Mouse (Mus musculus) right cerebral cortex, adult 18-20 months (tissue): ENCODE results near the gene Hivep3.

Experiments
- DNase-seq: peaks from one replicate; pipeline ENCODE4 v3.0.0; 2022; ENCODE audit warnings: mixed read lengths

Gene Hivep3

DNA sequence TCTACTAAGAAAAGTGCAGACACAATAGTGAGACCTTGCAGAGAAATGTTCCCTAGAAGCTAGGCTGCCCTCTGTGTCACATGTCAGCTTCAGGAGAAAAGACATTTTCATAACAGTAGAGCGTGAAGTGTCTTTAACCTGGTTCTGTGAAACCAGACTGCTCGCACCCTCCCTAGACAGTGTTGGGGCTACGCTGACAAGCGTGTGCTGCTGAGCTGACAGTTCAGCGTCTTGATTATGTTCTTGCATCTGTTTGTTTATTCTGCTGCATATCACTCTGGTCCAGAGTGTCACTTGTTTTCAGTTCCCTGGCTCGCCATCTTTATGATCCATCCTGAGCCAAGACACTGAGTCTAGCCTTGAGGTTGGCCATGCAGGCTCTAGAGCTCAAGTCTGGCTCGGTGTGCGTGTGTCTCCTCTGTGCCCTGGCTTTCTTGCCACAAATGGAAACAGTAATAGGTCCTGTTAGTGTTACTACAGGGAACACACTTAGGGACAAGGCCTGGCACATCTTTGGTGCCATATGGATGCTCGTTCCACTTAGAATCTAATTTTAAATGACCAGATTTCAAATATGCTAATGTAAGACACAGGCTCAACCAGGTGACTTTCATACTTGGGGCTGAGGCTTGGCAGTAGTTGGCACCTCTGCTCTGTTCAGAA is 28.0 kb downstream of the Hivep3 start:
- DNase-seq = peak; percentile 53

DNA sequence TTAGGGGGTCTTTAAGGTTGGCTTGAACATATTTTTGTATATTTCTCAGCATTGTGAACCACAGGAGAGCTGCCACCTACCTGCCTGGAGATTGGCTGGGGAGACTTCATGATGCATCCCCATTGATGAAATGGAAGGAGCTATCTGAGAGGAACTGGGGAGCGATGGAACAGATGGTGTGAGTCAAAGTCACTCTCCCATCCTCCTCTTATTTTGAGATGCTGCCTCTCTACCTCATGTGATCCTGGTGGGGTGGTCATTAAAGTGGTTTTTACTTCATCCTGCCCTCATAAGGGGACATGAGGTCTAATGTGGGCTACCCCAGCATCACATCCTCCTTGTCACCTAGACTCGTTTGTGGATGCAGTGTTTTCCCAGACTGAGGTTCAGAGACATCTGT is 28.6 kb downstream of the Hivep3 start:
- DNase-seq = no peak

DNA sequence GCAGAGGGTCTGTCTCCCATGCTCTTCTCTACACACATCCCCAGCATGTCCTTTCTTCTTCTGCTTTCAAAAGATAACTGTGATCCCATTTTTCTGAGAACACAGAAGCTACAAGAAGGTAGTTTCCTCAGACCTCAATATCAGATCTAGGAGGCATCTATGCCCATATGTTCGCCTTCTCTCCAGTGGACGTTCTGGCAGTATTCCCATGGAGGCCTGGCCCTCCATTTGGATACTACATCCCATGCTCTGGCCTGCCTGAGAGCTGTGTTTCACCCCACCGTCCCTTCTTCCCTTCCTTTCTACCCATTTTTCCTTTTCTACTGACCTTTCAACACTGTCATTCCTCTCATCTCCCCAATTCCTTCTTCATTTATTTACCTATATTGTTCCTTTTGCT is 34.5 kb downstream of the Hivep3 start:
- DNase-seq = no peak

DNA sequence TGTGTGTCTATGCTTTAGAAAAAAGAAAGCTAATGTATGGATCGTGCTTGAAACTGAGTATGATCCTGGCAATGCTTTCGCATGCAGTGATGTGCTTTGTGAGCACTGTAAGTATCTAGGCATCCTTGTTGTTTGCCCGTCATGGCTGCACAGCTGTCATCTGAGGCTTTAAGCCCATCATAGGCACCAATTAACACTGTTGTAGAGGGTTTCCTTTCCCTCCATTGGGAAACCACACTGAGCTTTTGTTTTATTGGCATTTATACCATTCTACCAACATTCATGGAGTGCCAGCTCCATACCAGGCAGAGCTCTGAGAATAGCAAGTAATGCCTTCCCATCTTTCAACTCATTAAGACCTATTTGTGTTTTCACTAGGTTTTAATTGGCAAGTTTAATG is 42.3 kb downstream of the Hivep3 start:
- DNase-seq = no peak

DNA sequence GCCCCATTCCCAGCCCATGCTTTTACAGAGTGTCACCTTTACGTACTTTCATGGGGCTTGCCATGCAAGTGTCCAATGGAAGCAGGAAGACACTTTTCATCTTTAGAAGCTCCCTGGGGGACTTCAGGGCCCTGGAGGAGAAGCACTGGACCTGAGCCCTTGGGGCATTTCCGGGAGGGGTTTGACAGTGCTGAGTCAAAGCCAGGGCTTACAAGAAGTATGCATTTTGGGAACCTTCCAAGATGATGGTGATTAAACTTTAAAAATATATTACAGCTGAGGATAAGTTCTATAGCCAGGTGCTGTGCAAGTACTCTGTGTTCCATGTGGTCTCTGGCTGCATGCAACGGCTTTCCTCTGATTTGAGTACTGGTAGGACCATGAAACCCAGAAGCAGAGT is 43.6 kb downstream of the Hivep3 start:
- no peak for DNase-seq

DNA sequence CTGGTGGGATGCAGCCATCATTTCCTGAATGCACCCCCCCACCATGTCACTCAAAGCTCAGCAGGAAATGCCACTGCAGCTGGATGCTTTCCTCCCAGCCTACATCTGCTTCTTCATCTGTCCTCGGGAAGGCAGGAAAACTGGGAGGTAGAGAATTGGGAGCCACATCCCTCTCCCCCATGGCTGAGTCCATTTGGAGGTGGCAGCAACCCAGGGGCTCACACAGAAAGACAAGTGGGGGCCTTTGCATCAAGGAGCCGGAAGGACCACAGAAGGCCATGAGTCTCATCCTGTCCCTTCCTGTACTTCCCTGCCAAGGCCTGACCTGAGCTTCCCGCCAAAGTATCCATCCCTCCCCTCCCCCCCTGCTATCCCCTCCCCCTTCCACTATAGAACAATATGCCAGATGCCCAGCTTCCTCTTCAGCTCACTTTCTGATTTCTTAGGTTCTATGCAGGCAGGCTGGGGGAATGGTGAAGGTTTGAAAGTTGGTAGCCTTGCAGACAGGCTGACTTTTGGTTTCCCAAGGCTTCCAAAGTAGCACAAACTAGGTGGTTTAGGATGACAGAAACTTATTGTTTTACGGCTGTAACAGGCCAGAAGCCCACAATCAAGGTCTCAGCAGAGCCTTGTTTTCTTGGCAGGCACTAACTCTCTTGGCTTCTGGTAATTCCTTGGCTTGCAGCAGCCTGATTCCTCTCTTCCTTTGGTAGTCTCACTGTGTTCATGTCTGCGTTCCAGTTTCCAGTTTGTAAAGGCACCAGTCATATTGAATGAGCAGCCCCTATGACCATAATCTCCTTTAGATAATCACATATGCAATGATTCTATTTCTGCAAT is 46.2 kb downstream of the Hivep3 start:
- no peak for DNase-seq

DNA sequence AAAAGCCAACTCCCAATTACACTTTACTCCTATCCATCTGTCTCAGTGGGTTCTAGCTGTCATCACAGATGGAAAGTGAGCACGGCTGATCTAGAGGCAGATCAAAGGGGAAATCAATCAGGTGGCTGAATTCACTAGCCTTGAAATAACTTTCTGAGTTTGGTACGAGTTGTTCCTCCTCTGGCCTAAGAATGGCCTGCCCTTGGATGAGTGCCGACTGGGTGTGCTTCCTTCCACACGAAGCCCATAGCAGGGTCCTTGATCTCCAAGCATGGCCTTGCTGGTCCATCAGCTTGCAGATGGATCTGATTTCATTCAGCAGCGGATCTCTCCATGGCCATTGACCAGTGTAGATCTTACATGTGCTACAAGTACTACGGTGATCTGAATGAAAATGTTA is 47.3 kb downstream of the Hivep3 start:
- DNase-seq = no peak

DNA sequence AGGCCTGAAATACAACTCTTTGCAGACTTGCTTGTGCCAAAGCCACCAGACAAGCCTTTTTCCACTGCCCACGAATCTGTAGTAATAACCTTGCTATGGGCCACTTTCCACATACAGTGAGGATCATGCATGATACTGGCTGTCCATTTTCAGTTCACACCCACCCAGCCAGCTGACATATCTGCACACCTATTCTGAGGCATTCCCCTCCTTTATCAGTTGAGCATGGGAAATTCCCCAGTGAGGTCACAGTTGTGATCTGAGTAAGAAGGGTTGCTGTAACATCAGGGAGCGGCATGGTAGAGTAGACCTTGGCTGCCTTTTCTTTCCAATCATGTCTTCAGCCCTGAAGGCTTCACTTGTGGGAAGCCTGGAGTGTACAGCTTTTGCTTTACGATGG is 51.4 kb downstream of the Hivep3 start:
- no peak for DNase-seq

DNA sequence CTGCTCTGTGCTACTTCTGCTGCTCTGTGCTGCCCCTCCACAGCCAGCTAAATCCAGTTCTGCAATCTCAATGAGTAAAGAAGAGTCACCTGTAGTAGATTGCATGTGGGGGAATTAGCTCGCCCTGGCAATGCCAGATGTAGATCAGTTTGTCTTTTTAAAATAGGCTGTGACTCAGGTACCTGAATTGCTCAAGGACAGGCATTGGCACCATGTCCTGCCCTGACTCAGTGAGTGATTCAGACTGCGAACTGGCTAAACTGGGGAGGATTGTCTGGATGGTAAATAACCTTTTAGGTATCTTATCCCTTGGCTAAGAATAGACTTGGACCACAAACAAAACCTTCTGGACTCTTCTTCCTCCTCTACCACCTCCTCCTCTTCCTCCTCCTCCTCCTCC is 52.7 kb downstream of the Hivep3 start:
- DNase-seq = peak; percentile 19

DNA sequence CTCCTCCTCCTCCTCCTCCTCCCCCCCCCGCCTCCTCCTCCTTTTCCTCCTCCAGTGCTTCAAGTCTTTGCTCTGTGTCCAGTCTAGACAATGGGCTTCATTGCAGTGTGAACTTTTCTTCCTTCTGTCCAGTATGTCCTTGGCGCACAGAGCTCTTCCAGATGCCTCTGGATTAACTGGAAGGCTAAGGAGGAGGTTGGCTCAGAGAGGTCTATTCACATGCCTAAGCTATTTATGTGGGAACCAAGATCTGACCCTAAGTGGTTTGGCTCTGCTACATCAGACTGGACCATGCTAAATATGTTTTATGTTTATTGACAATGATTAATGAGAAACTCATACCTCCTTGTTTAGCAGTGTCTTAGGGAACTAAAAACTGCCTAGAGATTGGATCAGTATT is 53.1 kb downstream of the Hivep3 start:
- no peak for DNase-seq

DNA sequence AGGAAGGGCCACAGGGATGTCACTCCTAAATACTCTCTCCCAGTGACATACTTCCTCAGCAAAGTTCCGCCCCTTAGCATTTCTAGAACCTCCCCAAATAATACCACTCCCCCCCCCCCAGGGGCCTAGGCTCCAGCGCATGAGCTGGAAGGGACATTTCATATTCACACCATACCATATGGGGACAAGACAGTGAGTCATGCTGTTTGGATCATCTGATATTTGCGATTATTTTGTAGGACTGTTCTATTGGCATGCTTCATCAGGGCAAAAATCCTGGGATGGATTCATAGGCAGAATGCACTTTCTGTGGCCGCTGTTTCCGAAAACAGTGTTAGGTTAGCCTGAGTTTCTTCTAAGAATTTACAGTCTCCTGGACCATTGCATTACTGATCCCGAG is 55.2 kb downstream of the Hivep3 start:
- DNase-seq = no peak

DNA sequence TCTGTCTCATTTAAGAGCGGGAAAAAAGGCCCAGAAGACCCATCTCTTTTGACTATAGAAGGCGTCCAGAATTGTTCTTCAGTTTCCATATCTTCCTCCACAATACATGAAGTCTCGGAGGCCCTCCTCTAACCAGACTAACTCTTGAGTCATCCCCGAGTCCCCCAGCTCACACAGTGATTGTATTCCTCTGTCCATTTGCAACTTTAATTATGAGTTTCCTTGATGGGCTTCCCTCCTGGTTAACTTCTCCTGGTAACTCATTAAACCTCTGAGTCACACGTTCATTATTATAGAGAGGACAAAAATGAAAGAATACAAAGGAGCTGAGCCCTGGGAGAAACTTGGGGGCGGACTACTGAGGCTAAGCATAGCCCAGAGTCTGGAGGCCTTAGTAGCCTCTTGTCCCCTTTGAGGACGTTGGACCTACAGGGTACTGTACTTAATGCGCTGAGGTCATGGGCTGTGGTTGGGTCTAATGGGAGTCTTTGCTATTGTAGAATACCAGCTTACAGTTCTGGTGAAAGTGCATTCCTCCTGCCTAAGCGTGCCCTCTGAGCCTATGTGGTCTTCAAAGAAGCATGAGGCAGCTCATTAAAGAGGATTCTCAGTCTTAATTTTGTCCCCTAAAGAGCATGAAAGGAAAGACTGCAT is 56.0 kb downstream of the Hivep3 start:
- no peak for DNase-seq

DNA sequence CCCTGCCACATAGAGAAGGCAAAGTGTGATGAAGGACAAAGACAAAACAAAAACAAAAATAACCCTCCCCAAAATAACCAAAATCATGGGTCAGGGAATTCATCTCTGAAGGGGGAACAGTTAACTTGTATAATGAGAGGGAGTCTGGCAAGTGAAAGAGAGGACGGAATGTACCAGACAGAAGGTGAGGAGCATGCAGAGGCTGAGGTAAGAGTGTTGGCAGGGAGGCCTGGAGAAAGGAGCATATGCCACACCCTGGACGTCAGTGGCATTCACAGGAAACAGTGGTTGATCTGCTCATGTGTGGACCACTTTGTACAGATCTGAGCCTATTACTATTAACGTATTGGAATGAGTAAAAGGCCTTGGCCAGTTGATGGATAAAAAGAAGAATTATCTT is 65.3 kb downstream of the Hivep3 start:
- no peak for DNase-seq

DNA sequence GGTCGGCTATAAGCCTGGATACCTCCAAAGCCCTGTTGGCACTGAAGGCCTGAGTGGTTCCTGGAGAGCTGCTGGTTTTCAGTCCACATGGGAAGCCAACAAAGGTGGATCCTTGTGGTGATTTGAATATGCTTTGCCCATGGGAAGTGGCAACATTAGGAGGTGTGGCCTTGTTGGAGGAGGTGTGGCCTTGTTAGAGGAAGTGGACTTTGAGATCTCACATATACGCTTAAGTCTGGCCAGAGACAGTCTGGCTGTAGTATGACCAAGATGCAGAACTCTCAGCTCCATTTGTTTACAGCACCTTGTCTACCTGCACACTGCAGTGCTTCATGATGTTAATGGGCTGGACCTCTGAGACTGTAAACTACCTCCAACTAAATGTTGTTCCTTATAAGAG is 73.0 kb downstream of the Hivep3 start:
- DNase-seq = no peak

DNA sequence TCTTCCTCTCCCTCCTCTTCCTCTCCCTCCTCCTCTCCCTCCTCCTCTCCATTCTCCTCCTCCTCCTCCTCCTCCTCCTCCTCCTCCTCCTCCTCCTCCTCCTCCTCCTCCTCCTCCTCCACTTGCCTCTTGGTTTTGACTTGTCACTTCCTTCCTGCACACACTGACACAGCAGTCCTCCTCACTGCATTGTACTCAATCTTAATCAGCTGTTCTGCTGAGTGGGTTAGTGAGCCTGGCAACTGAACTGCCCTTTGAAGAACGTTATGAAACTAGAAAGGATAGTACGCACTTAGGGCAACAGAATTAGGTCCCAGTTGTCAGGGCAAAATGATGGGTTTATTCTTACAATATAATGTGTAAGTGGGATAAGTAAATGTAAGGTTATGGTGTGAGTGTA is 73.8 kb downstream of the Hivep3 start:
- DNase-seq = no peak

DNA sequence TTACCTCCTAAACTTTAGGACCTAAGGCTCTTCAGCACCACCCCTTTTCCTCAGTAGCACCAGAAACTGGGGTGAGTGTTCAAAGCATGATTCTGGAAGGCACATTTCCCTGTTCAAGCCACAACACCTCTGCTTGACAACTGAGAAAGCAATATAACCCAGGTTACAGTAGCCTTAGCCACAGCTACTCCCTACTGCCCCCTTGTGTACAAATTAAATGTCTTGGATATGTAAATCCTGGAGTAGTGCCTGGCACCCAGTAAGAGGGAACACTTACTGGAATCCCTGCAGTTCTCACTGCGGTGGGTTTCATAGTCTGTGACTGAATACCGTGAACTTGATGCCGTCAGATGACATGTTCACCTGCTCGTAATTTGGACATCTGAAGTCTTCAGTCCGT is 75.7 kb downstream of the Hivep3 start:
- no peak for DNase-seq

DNA sequence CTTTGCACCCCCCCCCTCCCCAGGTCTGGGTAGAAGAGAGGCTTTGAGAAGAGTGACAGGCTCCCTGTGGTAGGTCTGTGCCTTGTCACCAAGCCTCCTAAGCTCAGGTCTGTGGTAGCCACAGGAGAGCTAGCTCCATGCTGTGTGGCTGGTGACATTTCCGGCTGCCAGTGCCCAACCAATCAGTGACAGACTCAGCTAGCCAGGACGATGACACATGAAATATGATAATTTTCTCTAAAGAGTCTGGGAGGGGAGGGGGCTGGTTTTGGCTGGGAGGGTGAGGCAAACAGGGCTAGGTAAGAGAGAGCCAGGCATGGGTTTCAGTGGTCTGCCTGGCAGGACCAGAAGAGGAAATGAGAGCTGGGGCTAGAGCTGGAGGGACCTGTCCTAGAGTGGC is 79.2 kb downstream of the Hivep3 start:
- DNase-seq = peak; percentile 73

DNA sequence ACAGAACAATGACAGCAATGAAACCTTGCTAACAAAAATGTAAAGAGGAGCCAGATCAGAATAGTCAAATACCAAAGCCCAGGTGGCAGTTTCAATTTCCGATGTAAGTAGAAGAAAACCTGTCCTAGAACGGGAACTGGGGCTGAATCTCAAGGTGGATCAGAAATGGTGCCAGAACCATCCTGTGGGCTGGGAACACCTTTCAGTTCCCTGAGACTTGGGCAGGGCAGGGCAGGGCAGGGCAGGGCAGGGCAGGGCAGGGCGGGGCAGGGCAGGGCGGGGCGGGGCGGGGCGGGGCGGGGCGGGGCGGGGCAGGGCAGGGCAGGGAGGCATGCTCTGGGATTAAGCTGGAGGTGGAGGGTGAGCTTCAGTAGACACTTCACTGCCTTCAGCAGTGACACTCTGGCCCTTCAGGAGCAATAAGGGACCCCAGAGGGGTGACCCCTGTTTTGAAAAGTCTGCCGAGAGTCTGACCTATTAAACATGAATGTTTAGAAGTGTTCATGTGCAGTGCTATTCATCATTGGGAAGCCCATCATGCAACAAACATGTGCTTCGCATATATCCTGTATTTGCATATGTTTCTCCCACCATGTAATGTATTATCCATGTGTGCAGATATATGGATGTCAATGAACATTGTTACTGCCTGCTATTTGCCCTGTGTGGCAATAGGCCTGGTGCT is 80.1 kb downstream of the Hivep3 start:
- DNase-seq = no peak

DNA sequence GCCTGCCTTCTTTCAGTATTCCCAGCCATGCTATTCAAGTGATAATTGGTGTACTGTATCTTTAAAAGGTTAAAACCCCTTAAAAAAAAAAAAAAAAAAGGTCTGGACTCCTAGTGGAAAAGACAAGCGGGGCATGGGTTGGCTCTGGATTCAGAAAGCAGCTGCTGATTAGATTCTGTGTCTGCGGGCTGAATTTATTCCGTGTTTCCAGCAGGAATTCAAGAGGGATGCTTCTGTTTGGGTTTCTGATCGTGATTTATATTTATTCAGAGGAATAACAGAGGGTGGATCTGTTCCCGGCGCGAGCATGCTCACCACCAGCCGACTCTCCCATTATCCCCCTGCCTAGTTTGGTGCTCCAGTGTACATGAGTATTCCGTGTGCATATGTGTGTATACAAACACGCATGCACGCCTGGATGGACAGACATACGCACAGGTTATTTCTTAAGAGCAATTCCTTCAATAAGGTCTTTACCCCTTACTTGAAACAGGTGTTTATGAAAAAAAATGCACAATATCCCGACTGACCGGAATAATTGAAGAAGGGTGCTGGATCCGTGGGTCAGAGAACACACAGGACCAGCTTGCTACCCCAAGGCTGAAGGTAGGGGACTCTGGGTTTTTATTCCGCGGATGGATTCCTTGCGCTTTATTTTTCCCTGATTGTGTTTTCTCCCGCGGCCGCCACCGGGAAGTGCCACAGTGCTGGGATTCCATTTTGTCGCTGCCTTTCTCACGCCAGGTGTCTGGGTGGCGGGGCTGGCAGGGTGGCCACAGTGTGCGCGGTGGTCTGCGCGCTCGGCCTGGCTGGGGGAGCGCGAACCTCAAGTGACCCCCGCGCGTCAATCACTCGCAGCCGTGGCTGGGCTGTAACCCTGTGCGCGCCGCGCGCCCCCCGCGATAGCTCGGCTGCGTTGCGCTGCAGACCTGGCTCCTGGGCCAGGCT is 80.9 kb downstream of the Hivep3 start:
- DNase-seq = peak; percentile 59

DNA sequence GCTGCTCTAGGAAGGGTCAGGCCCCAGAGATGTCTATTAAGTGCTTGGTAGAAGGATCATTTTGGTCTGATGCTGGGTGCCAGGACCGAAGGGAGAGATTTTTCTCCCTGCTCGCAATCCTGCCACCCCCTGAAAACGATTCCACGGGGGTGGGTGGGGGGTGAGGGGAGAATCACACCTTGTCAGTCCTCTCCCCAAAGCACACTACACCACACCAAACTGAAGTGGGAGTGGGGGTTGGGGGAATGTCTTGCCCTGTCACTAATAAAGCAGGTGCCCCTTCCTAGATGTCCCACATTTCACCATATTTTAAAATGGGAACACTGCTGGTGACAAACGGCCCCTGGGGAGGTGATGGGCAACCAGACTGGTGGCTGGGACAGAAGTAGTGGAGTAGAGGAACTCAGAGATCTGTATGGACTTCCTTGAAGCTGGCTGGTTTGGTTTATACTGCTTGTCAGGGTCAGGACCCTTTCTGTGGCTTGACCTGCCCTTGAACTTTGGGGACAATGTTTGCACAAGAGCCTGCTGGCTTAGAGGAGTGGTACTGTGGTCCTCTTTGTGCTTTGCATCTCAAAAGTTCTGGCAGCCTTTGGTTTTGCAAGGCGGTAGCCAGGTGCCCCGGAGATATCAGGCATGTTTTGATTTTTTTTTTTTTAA is 81.7 kb downstream of the Hivep3 start:
- peak; percentile 27 for DNase-seq

DNA sequence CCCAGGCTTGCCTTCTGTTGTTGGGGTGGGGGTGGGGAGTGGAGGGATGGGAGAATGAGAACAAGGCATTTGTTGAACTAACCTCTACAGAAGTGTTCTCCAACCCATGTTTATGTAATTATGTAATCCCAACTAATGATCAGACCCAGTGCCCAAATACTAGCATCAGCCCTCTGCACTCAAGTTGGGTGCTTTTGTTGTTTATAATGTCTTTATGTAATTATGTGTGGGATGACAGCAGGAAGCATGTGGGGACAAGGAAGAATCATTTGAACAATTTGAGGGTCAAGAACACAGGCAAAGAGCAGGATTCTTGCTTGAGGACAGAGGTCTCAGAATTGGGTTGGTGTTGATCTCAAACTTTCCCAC is 82.2 kb downstream of the Hivep3 start:
- DNase-seq = no peak
